Mouse (Mus musculus) c-Kit-positive CD71-negative TER-119-negative erythroid progenitor cells, embryonic 14.5 days (primary cell): ENCODE results near the gene Foxj1.
A peak's percentile ranks its signal among the peaks of the same experiment; 100 is the strongest.
"Not testable (repeated sequence)": the region's sequence is repeated elsewhere in the genome, so short reads cannot be mapped to it uniquely, and the experiment has no call there.

Experiments used
- DNase-seq: peaks from one replicate; pipeline ENCODE4 v3.0.0-alpha.2; 2013; ENCODE audit warnings: low read depth

Gene Foxj1

GRCm38 (mm10) chr11:116335244-116336036 lies at the start of gene Foxj1:
Gene Foxj1 (minus strand): TSS chr11:116335399.
- peak; percentile 80 for DNase-seq

- no peak for DNase-seq
These were observed 49.0 kb upstream of the Foxj1 start for GRCm38 (mm10) chr11:116384171-116384570.

GRCm38 (mm10) chr11:116383070-116383469 lies 47.9 kb upstream of the Foxj1 start:
- not testable (repeated sequence) for DNase-seq

GRCm38 (mm10) chr11:116380767-116381166 lies 45.6 kb upstream of the Foxj1 start:
- DNase-seq, result no peak

- no peak for DNase-seq
These were observed 44.3 kb upstream of the Foxj1 start for GRCm38 (mm10) chr11:116379530-116379929.

GRCm38 (mm10) chr11:116376945-116377661 lies 41.9 kb upstream of the Foxj1 start:
- DNase-seq, result no peak

GRCm38 (mm10) chr11:116371894-116372450 lies 36.8 kb upstream of the Foxj1 start:
- DNase-seq, result no peak

GRCm38 (mm10) chr11:116369633-116370032 lies 34.4 kb upstream of the Foxj1 start:
- no peak for DNase-seq

GRCm38 (mm10) chr11:116369051-116369450 lies 33.9 kb upstream of the Foxj1 start:
- DNase-seq, result no peak

- peak; percentile 74 for DNase-seq
These were observed 32.9 kb upstream of the Foxj1 start for GRCm38 (mm10) chr11:116368116-116368515.

- no peak for DNase-seq
These were observed 31.4 kb upstream of the Foxj1 start for GRCm38 (mm10) chr11:116366647-116367046.

GRCm38 (mm10) chr11:116366124-116366523 lies 30.9 kb upstream of the Foxj1 start:
- no peak for DNase-seq

- DNase-seq, result no peak
These were observed 30.2 kb upstream of the Foxj1 start for GRCm38 (mm10) chr11:116365432-116365831.

GRCm38 (mm10) chr11:116362015-116362414 lies 26.8 kb upstream of the Foxj1 start:
- DNase-seq, result no peak

GRCm38 (mm10) chr11:116360915-116361314 lies 25.7 kb upstream of the Foxj1 start:
- DNase-seq, result not testable (repeated sequence)

GRCm38 (mm10) chr11:116359652-116360051 lies 24.5 kb upstream of the Foxj1 start:
- DNase-seq, result no peak

- no peak for DNase-seq
These were observed 23.9 kb upstream of the Foxj1 start for GRCm38 (mm10) chr11:116358926-116359637.

GRCm38 (mm10) chr11:116354521-116354920 lies 19.3 kb upstream of the Foxj1 start:
- no peak for DNase-seq

GRCm38 (mm10) chr11:116353535-116353934 lies 18.3 kb upstream of the Foxj1 start:
- no peak for DNase-seq

- DNase-seq, result no peak
These were observed 16.1 kb upstream of the Foxj1 start for GRCm38 (mm10) chr11:116351294-116351693.

- DNase-seq, result no peak
These were observed 12.8 kb upstream of the Foxj1 start for GRCm38 (mm10) chr11:116347955-116348354.

- no peak for DNase-seq
These were observed 11.8 kb upstream of the Foxj1 start for GRCm38 (mm10) chr11:116347012-116347411.
